Mouse (Mus musculus): ENCODE measurements around the gene Lysmd2. TPM values are rescaled to one million over a fixed set of nuclear protein-coding genes. Genes with fewer than 3 reads are reported as not detected.

Gene Lysmd2
- total RNA-seq, 2 experiments from 2014 or later, result 14.3 to 16.5 TPM

Other genes starting within 250 kb of the Lysmd2 start
- gene Mapk6, start 215.7 kb upstream of the Lysmd2 start, total RNA-seq (2021), result 10 to 100 TPM; 36.2 to 49.2 TPM
- 10 to 100 TPM; 18.6 to 29.9 TPM for gene Leo1, start 184.2 kb upstream of the Lysmd2 start, total RNA-seq (2021)
- 10 to 100 TPM; 68.7 to 78.5 TPM for gene Tmod3, start 66.1 kb upstream of the Lysmd2 start, total RNA-seq (2021)
- gene Tmod2, start 14.4 kb upstream of the Lysmd2 start, total RNA-seq (2021), result 10 to 100 TPM in 1 of 2 experiments, 1 to 10 TPM in 1; 9.8 to 11.4 TPM
- gene Scg3, start 58.3 kb downstream of the Lysmd2 start, total RNA-seq (2021), result 10 to 100 TPM; 19.9 to 20.2 TPM
- gene Bmp5, start 149.6 kb downstream of the Lysmd2 start, total RNA-seq (2021), result 1 to 10 TPM; 2.3 to 2.5 TPM

Data from adrenal gland, postnatal 36 days (tissue).